In the genomic region with DNA sequence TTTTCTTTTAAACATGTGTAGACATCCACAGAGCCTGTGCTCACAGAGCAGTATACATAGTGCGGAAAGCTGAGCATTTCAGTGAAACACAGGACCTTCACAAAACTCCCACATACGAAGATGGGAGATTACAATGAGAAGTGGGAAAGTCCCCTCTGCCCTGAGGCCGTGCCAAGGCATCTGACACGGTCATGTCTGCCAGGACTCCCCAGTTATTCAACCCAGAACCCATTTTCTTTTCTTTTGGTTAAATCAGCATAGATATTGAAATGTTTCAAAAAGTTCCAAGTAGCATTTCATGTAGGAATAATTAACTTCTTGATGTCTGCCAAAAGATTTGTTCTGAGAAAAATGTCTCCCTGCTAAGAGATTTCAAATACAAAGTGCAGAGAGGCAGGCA, we compare ENCODE assay signal across 17 mouse cellular contexts. TPM values are rescaled to one million over a fixed set of nuclear protein-coding genes. Genes with fewer than 3 reads are reported as not detected.
DNase-seq lines count a peak whose midpoint lies in the region; ATAC-seq and TF ChIP-seq lines count a peak whose summit lies in the region.
"Had no signal": no experiment of that assay in that cellular context is flagged by ENCODE, and none has a peak within 500 bp of the region (broad histone marks: within the 10 kb centered on the region; RNA-seq: fewer than 3 reads in every experiment).

No protein-coding gene starts in this region.

- 43% methylated on average over 4 of the region's 4 CpGs for WGBS in heart, embryonic 13.5 days
- WGBS in heart, embryonic 11.5 days (ENCODE audit: insufficient replicate concordance) = 71% methylated on average over 4 of the region's 4 CpGs
- WGBS in kidney, adult 2 months = 31% methylated on average over 4 of the region's 4 CpGs
- 57% methylated on average over 4 of the region's 4 CpGs for whole genome bisulfite sequencing in stomach, embryonic 16.5 days
- WGBS in stomach, postnatal 0 days = 43% methylated on average over 4 of the region's 4 CpGs

- TF ChIP-seq EP300 in stomach, postnatal 0 days (optimal IDR thresholded peaks at IDR 0.05) = no peak

- peak overlapping the region; percentile 31; the same call in 1 of the 2 replicates for H3K4me2 ChIP-seq in heart, embryonic 13.5 days
- no peak overlapping the region for H3K4me2 ChIP-seq in heart, embryonic 11.5 days
- no peak overlapping the region for H3K4me2 ChIP-seq in stomach, embryonic 16.5 days (ENCODE audit: low read depth, low read length)
- no peak overlapping the region for H3K4me2 ChIP-seq in stomach, postnatal 0 days (replicated peaks; ENCODE audit: low read depth)
- H3K4me2 ChIP-seq: embryonic facial prominence, embryonic 12.5 days; limb, embryonic 12.5 days; liver, embryonic 13.5 days had no signal

- DNase-seq in kidney, adult 2 months = peak; percentile 75
- no peak for DNase-seq in kidney, postnatal 25 days
- DNase-seq in stomach, postnatal 0 days (ENCODE audit: low spot score) = no peak
- DNase-seq in embryo, embryonic 11 days = no peak
- DNase-seq: adrenal gland, adult 8-10 months; cerebellum, adult 11 months; liver, embryonic 13.5 days; lung, postnatal 14 days; right cerebral cortex, adult 18-20 months had no signal

- H3K4me1 ChIP-seq in heart, embryonic 13.5 days = peaks cover 95% of the 10 kb centered on the region
- H3K4me1 ChIP-seq in heart, embryonic 11.5 days (ENCODE audit: control insufficient read depth, insufficient read depth, low read length) = peaks cover 35% of the 10 kb centered on the region
- H3K4me1 ChIP-seq in kidney, adult 2 months (ENCODE audit: control insufficient read depth, insufficient read depth, low read length) = peaks cover 51% of the 10 kb centered on the region
- peaks cover 37% of the 10 kb centered on the region for H3K4me1 ChIP-seq in stomach, embryonic 16.5 days (ENCODE audit: control insufficient read depth, insufficient read depth, low read length)
- H3K4me1 ChIP-seq in stomach, postnatal 0 days (replicated peaks; ENCODE audit: control insufficient read depth, insufficient read depth) = peaks cover 6% of the 10 kb centered on the region; the same call in 1 of the 2 replicates

- TF ChIP-seq CTCF in kidney, adult 2 months (conservative IDR thresholded peaks at IDR 0.05; ENCODE audit: insufficient read depth, insufficient read length, low read depth, low read length) = no peak
- no peak for TF ChIP-seq CTCF in stomach, postnatal 0 days (IDR thresholded peaks at IDR 0.05; ENCODE audit: low read depth)

- H3K36me3 ChIP-seq in heart, embryonic 13.5 days = peaks cover under 1% of the 10 kb centered on the region; the same call in 1 of the 2 replicates
- no peaks in the 10 kb centered on the region for H3K36me3 ChIP-seq in heart, embryonic 11.5 days (ENCODE audit: control insufficient read depth, insufficient read depth, low read length)
- H3K36me3 ChIP-seq in kidney, adult 2 months (ENCODE audit: control insufficient read depth, insufficient read depth, low read length) = no peaks in the 10 kb centered on the region
- H3K36me3 ChIP-seq in stomach, embryonic 16.5 days (ENCODE audit: control insufficient read depth, insufficient read depth, low read length) = no peaks in the 10 kb centered on the region
- H3K36me3 ChIP-seq in stomach, postnatal 0 days (ENCODE audit: control insufficient read depth, insufficient read depth, low read length) = no peaks in the 10 kb centered on the region
- H3K36me3 ChIP-seq: embryonic facial prominence, embryonic 12.5 days; limb, embryonic 12.5 days had no signal

- no peak for ATAC-seq in heart, embryonic 13.5 days (ENCODE audit: extremely low read depth, insufficient number of reproducible peaks, low FRiP score, low TSS enrichment)
- ATAC-seq in heart, embryonic 11.5 days (replicated peaks; ENCODE audit: insufficient number of reproducible peaks, low FRiP score, low TSS enrichment) = no peak
- ATAC-seq in stomach, embryonic 16.5 days (ENCODE audit: insufficient read depth, low FRiP score) = no peak
- no peak for ATAC-seq in stomach, postnatal 0 days (ENCODE audit: low FRiP score, low TSS enrichment)
- ATAC-seq: forebrain, embryonic 16.5 days; inflammation-experienced regulatory T-cells, adult 6 months had no signal

- H3K9ac ChIP-seq in heart, embryonic 13.5 days = peak overlapping the region; percentile 69
- H3K9ac ChIP-seq in heart, embryonic 11.5 days (ENCODE audit: low read depth, low read length) = no peak overlapping the region
- no peak overlapping the region for H3K9ac ChIP-seq in stomach, embryonic 16.5 days (ENCODE audit: low read length)
- no peak overlapping the region for H3K9ac ChIP-seq in stomach, postnatal 0 days (ENCODE audit: low read length)
- H3K9ac ChIP-seq: embryonic facial prominence, embryonic 12.5 days; limb, embryonic 12.5 days; liver, embryonic 13.5 days had no signal

- no peak for TF ChIP-seq POLR2A in kidney, adult 2 months (IDR thresholded peaks at IDR 0.05; ENCODE audit: low read depth, low read length)

- H3K9me3 ChIP-seq in heart, embryonic 13.5 days = no peaks in the 10 kb centered on the region
- H3K9me3 ChIP-seq in heart, embryonic 11.5 days (replicated peaks; ENCODE audit: control insufficient read depth, low read length) = no peaks in the 10 kb centered on the region
- no peaks in the 10 kb centered on the region for H3K9me3 ChIP-seq in stomach, embryonic 16.5 days (replicated peaks; ENCODE audit: control insufficient read depth, low read length)
- H3K9me3 ChIP-seq in stomach, postnatal 0 days (ENCODE audit: control insufficient read depth, low read length) = no peaks in the 10 kb centered on the region
- H3K9me3 ChIP-seq: embryonic facial prominence, embryonic 12.5 days; limb, embryonic 12.5 days; liver, embryonic 13.5 days had no signal

- H3K27ac ChIP-seq in heart, embryonic 13.5 days (replicated peaks) = peak overlapping the region; percentile 71
- H3K27ac ChIP-seq in heart, embryonic 11.5 days (ENCODE audit: low read depth, low read length) = no peak overlapping the region
- peak overlapping the region; percentile 47 for H3K27ac ChIP-seq in kidney, adult 2 months (ENCODE audit: insufficient read depth, low read depth, low read length)
- peak overlapping the region; percentile 23; the same call in 1 of the 2 replicates for H3K27ac ChIP-seq in stomach, embryonic 16.5 days (ENCODE audit: low read length)
- no peak overlapping the region for H3K27ac ChIP-seq in stomach, postnatal 0 days (replicated peaks)
- H3K27ac ChIP-seq: embryonic facial prominence, embryonic 12.5 days; left cerebral cortex, adult 2 months; limb, embryonic 12.5 days; liver, embryonic 13.5 days had no signal

- no peaks in the 10 kb centered on the region for H3K27me3 ChIP-seq in heart, embryonic 13.5 days (replicated peaks)
- no peaks in the 10 kb centered on the region for H3K27me3 ChIP-seq in heart, embryonic 11.5 days (ENCODE audit: control insufficient read depth, insufficient read depth, low read length)
- H3K27me3 ChIP-seq in kidney, adult 2 months (replicated peaks; ENCODE audit: control insufficient read depth, insufficient read depth, low read length) = no peaks in the 10 kb centered on the region
- no peaks in the 10 kb centered on the region for H3K27me3 ChIP-seq in stomach, embryonic 16.5 days (ENCODE audit: control insufficient read depth, insufficient read depth, low read length)
- no peaks in the 10 kb centered on the region for H3K27me3 ChIP-seq in stomach, postnatal 0 days (ENCODE audit: control insufficient read depth, insufficient read depth, low read length)
- H3K27me3 ChIP-seq: embryonic facial prominence, embryonic 12.5 days; limb, embryonic 12.5 days; liver, embryonic 13.5 days had no signal

- no peak overlapping the region for H3K4me3 ChIP-seq in heart, embryonic 13.5 days
- H3K4me3 ChIP-seq in heart, embryonic 11.5 days (ENCODE audit: low read depth, low read length) = no peak overlapping the region
- H3K4me3 ChIP-seq in kidney, adult 2 months (ENCODE audit: insufficient read depth, low read depth, low read length) = no peak overlapping the region
- H3K4me3 ChIP-seq in stomach, embryonic 16.5 days (replicated peaks; ENCODE audit: low read length) = no peak overlapping the region
- H3K4me3 ChIP-seq in stomach, postnatal 0 days (ENCODE audit: low read depth, low read length) = no peak overlapping the region
- H3K4me3 ChIP-seq: embryonic facial prominence, embryonic 12.5 days; left cerebral cortex, adult 2 months; limb, embryonic 12.5 days; liver, embryonic 13.5 days had no signal

RNA-seq across cellular contexts. Expression of a gene that starts 45.9 kb away (rescaled TPM):
- polyA plus RNA-seq in heart, embryonic 13.5 days (2015; fragmentation: Nextera tagmentation; extraction: Ambion mirVana) = 26.6 and 28.8 TPM in 2 replicates
- polyA plus RNA-seq in heart, embryonic 11.5 days (2014; fragmentation: Nextera tagmentation; extraction: Ambion mirVana) = 35.0 and 41.4 TPM in 2 replicates
- polyA plus RNA-seq in kidney, adult 2 months (2012; rRNA removed) = 24.6 and 27.8 TPM in 2 replicates
- polyA plus RNA-seq in stomach, embryonic 16.5 days (2015; fragmentation: Nextera tagmentation; extraction: Ambion mirVana) = 13.6 and 14.6 TPM in 2 replicates
- 7.3 and 8.3 TPM in 2 replicates for polyA plus RNA-seq in stomach, postnatal 0 days (2015; fragmentation: Nextera tagmentation; extraction: Ambion mirVana)
- polyA plus RNA-seq: inflammation-experienced regulatory T-cells, adult 6 months had no signal

Comparison
In these comparisons a context has a peak if more than half of its experiments do, and no peak if none do; other contexts are left out.
1. H3K27ac ChIP-seq: peak in heart, embryonic 13.5 days (single experiment), kidney, adult 2 months (single experiment) and stomach, embryonic 16.5 days (single experiment); none in heart, embryonic 11.5 days (single experiment) and stomach, postnatal 0 days (single experiment).